ENCODE assay signal across 8 mouse cellular contexts in the genomic region with DNA sequence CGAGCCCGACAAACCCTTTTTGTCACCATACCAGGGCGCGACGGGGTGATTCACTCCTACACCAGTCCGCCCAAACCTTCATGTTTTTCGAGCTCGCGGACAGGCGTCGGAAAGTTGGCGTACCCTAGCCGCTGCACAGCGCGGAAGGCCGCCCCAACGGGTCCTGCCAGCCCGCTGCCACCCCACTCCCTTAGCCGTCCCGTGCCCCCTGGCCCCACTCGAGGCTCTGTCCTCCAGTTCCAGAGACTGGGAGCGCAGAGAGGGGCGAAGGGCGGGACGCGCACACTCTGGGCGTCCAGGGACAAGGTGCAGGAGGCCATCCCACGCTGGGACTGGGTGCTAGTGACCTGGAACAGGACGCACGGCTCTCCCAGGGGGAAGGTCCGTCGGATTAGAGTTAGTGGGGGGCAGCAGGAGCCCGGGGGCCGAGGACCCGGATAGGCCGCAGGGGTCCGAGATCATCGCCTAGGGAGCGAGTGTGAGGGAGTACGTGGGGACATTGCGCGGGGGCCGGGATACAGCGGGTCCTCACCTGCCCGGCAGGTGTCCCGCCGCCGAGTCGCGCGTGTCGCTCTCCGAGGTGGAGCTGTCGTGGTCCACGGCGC. TPM values are rescaled to one million over a fixed set of nuclear protein-coding genes. Genes with fewer than 3 reads are reported as not detected.
DNase-seq lines count a peak whose midpoint lies in the region; ATAC-seq and TF ChIP-seq lines count a peak whose summit lies in the region.

TSS of gene Neu2 (plus strand) at position 329 of the 605 bp plus-strand sequence.

- H3K36me3 ChIP-seq in heart, embryonic 10.5 days = no peaks in the 10 kb centered on the region
- H3K36me3 ChIP-seq in ES-E14 (ENCODE audit: control insufficient read depth, insufficient read depth, low read length, poor library complexity, severe bottlenecking) = no peaks in the 10 kb centered on the region
- H3K36me3 ChIP-seq in embryonic facial prominence, embryonic 12.5 days = no peaks in the 10 kb centered on the region
- no peaks in the 10 kb centered on the region for H3K36me3 ChIP-seq in hindbrain, embryonic 10.5 days
- H3K36me3 ChIP-seq in limb, embryonic 12.5 days = no peaks in the 10 kb centered on the region
- H3K36me3 ChIP-seq in neural tube, embryonic 15.5 days = no peaks in the 10 kb centered on the region

- ATAC-seq in embryonic facial prominence, embryonic 12.5 days (ENCODE audit: insufficient number of reproducible peaks, insufficient read depth, low FRiP score, low TSS enrichment) = peak; percentile 42
- ATAC-seq in limb, embryonic 12.5 days (ENCODE audit: insufficient number of reproducible peaks, insufficient read depth, low FRiP score, low TSS enrichment, low read depth) = no peak
- peak; percentile 46 for ATAC-seq in neural tube, embryonic 15.5 days (ENCODE audit: low FRiP score)

- H3K9me3 ChIP-seq in heart, embryonic 10.5 days = no peaks in the 10 kb centered on the region
- no peaks in the 10 kb centered on the region for H3K9me3 ChIP-seq in ES-E14 (ENCODE audit: control insufficient read depth, insufficient read depth, low read depth, low read length)
- H3K9me3 ChIP-seq in embryonic facial prominence, embryonic 12.5 days = peaks cover 5% of the 10 kb centered on the region; the same call in 1 of the 2 replicates
- no peaks in the 10 kb centered on the region for H3K9me3 ChIP-seq in hindbrain, embryonic 10.5 days
- H3K9me3 ChIP-seq in limb, embryonic 12.5 days = no peaks in the 10 kb centered on the region
- H3K9me3 ChIP-seq in neural tube, embryonic 15.5 days (replicated peaks) = no peaks in the 10 kb centered on the region

- no peak for DNase-seq in heart, embryonic 10.5 days (ENCODE audit: low spot score)
- no peak for DNase-seq in heart, postnatal 25 days (ENCODE audit: low spot score)
- DNase-seq in ES-E14 (ENCODE audit: low read depth, low spot score) = no peak
- no peak for DNase-seq in hindbrain, embryonic 10.5 days (ENCODE audit: low spot score)
- DNase-seq in thymus, postnatal 25 days = no peak

- peak within 1 kb of the TSS; percentile 100 for H3K4me2 ChIP-seq in embryonic facial prominence, embryonic 12.5 days (replicated peaks)
- peak within 1 kb of the TSS; percentile 99 for H3K4me2 ChIP-seq in limb, embryonic 12.5 days
- peak within 1 kb of the TSS; percentile 97 for H3K4me2 ChIP-seq in neural tube, embryonic 15.5 days

- 2% methylated on average over 56 of the region's 56 CpGs for WGBS in heart, embryonic 10.5 days
- 1% methylated on average over 56 of the region's 56 CpGs for WGBS in embryonic facial prominence, embryonic 12.5 days
- under 1% methylated on average over 56 of the region's 56 CpGs for WGBS in hindbrain, embryonic 10.5 days
- under 1% methylated on average over 56 of the region's 56 CpGs for WGBS in limb, embryonic 12.5 days
- 1% methylated on average over 56 of the region's 56 CpGs for WGBS in neural tube, embryonic 15.5 days

- H3K9ac ChIP-seq in ES-E14 (ENCODE audit: insufficient read depth, low read depth, low read length, poor library complexity, severe bottlenecking) = peak within 1 kb of the TSS; percentile 54
- peak within 1 kb of the TSS; percentile 61 for H3K9ac ChIP-seq in embryonic facial prominence, embryonic 12.5 days
- H3K9ac ChIP-seq in limb, embryonic 12.5 days (replicated peaks) = peak within 1 kb of the TSS; percentile 64
- peak within 1 kb of the TSS; percentile 60 for H3K9ac ChIP-seq in neural tube, embryonic 15.5 days (replicated peaks)

- intact Hi-C loops in heart, postnatal 25 days (cut with DNase I) = no loop called here

- in situ Hi-C loops in ES-E14 (cut with MboI; ENCODE audit: low sequenced_read_pairs in 2 of 2, unreplicated experiment in 2 of 2) = no loop called here

- H3K27me3 ChIP-seq in heart, embryonic 10.5 days (ENCODE audit: insufficient read depth, poor library complexity, severe bottlenecking) = peaks cover 66% of the 10 kb centered on the region
- peaks cover 52% of the 10 kb centered on the region for H3K27me3 ChIP-seq in embryonic facial prominence, embryonic 12.5 days
- peaks cover 57% of the 10 kb centered on the region for H3K27me3 ChIP-seq in hindbrain, embryonic 10.5 days (ENCODE audit: insufficient read depth, poor library complexity, severe bottlenecking)
- H3K27me3 ChIP-seq in limb, embryonic 12.5 days = peaks cover 65% of the 10 kb centered on the region
- H3K27me3 ChIP-seq in neural tube, embryonic 15.5 days (replicated peaks) = peaks cover 22% of the 10 kb centered on the region

- H3K4me1 ChIP-seq in heart, embryonic 10.5 days = peaks cover 17% of the 10 kb centered on the region
- H3K4me1 ChIP-seq in ES-E14 (ENCODE audit: control insufficient read depth in 2 of 2, insufficient read depth in 2 of 2, low read length in 2 of 2, poor library complexity in 1 of 2) = peaks cover 0 to 2% of the 10 kb centered on the region in 2 experiments; a peak in 1 of 4 replicates
- peaks cover 13% of the 10 kb centered on the region for H3K4me1 ChIP-seq in embryonic facial prominence, embryonic 12.5 days
- H3K4me1 ChIP-seq in hindbrain, embryonic 10.5 days (replicated peaks) = peaks cover 17% of the 10 kb centered on the region
- peaks cover 16% of the 10 kb centered on the region for H3K4me1 ChIP-seq in limb, embryonic 12.5 days (replicated peaks)
- peaks cover 22% of the 10 kb centered on the region for H3K4me1 ChIP-seq in neural tube, embryonic 15.5 days

- H3K4me3 ChIP-seq in heart, embryonic 10.5 days = peak within 1 kb of the TSS; percentile 81
- peak within 1 kb of the TSS; percentile 64 to 76 for H3K4me3 ChIP-seq in ES-E14 (ENCODE audit: insufficient read depth in 1 of 2, low read depth in 1 of 2, low read length in 2 of 2, poor library complexity in 1 of 2, severe bottlenecking in 1 of 2)
- peak within 1 kb of the TSS; percentile 69 for H3K4me3 ChIP-seq in embryonic facial prominence, embryonic 12.5 days
- H3K4me3 ChIP-seq in hindbrain, embryonic 10.5 days = peak within 1 kb of the TSS; percentile 84
- H3K4me3 ChIP-seq in limb, embryonic 12.5 days (replicated peaks) = peak within 1 kb of the TSS; percentile 72
- H3K4me3 ChIP-seq in neural tube, embryonic 15.5 days (replicated peaks) = peak within 1 kb of the TSS; percentile 70

- H3K27ac ChIP-seq in heart, embryonic 10.5 days = peak within 1 kb of the TSS; percentile 59
- no peak within 1 kb of the TSS for H3K27ac ChIP-seq in ES-E14 (ENCODE audit: insufficient read depth, low read depth, low read length, poor library complexity, severe bottlenecking)
- no peak within 1 kb of the TSS for H3K27ac ChIP-seq in embryonic facial prominence, embryonic 12.5 days
- peak within 1 kb of the TSS; percentile 84 for H3K27ac ChIP-seq in hindbrain, embryonic 10.5 days
- no peak within 1 kb of the TSS for H3K27ac ChIP-seq in limb, embryonic 12.5 days
- H3K27ac ChIP-seq in neural tube, embryonic 15.5 days (replicated peaks) = peak within 1 kb of the TSS; percentile 33; the same call in 1 of the 2 replicates

TF ChIP-seq in ES-E14, 5 proteins besides CTCF, POLR2A, EP300 and RAD21:
- TF ChIP-seq ZNF384 (IDR thresholded peaks at IDR 0.05; ENCODE audit: low read depth, low read length) (no peak), ZC3H11A (IDR thresholded peaks at IDR 0.05; ENCODE audit: borderline replicate concordance, low read depth, low read length) (no peak), CHD2 (IDR thresholded peaks at IDR 0.05; ENCODE audit: low read depth, low read length) (no peak), MAFK (IDR thresholded peaks at IDR 0.05; ENCODE audit: insufficient read depth, low read depth, low read length) (no peak)
TF ChIP-seq in ES-E14: peak in this region for 0.

RNA-seq across cellular contexts. Expression of gene Neu2, which starts in this region (rescaled TPM):
- 0.18 TPM in 1 of 2 replicates, not detected in the other for polyA plus RNA-seq in heart, embryonic 10.5 days (2016; fragmentation: Nextera tagmentation; extraction: Ambion mirVana)
- total RNA-seq in heart, postnatal 25 days (2021) = not detected
- total RNA-seq in ES-E14 (2012; rRNA removed) = not detected in 2 replicates
- polyA plus RNA-seq in embryonic facial prominence, embryonic 12.5 days (2016; fragmentation: Nextera tagmentation; extraction: Ambion mirVana) = not detected in 2 replicates
- polyA plus RNA-seq in hindbrain, embryonic 10.5 days (2016; fragmentation: Nextera tagmentation; extraction: Ambion mirVana) = not detected in 2 replicates
- 0.18 TPM in 1 of 2 replicates, not detected in the other for polyA plus RNA-seq in limb, embryonic 12.5 days (2016; fragmentation: Nextera tagmentation; extraction: Ambion mirVana)
- polyA plus RNA-seq in neural tube, embryonic 15.5 days (2015; fragmentation: Nextera tagmentation; extraction: Ambion mirVana) = 0.51 and 4.7 TPM in 2 replicates

Comparison
In these comparisons a context has a peak if more than half of its experiments do, and no peak if none do; other contexts are left out.
1. Peak in ATAC-seq, H3K4me3 ChIP-seq, H3K9ac ChIP-seq and H3K4me2 ChIP-seq in embryonic facial prominence, embryonic 12.5 days; RNA of the gene not detected or under 1 TPM.
2. H3K27ac ChIP-seq: peak in heart, embryonic 10.5 days (single experiment), hindbrain, embryonic 10.5 days (single experiment) and neural tube, embryonic 15.5 days (single experiment); none in ES-E14 (single experiment), embryonic facial prominence, embryonic 12.5 days (single experiment) and limb, embryonic 12.5 days (single experiment).
3. Peak in every context shown above with its lines, with median percentiles within 50 percentile points of each other: H3K4me3 ChIP-seq, H3K9ac ChIP-seq and H3K4me2 ChIP-seq.